Mouse (Mus musculus): ENCODE measurements around the gene Lmna.

The Lmna gene

GRCm38 (mm10) chr3:88540085-88540484 lies 30.3 kb upstream of the Lmna start:
- DNase-seq (ENCODE audit: low read depth in 2 of 2, low spot score in 2 of 2), result no peak

- no peak for DNase-seq (ENCODE audit: low read depth in 2 of 2, low spot score in 2 of 2)
Observed at GRCm38 (mm10) chr3:88539397-88539796, 29.6 kb upstream of the Lmna start.

GRCm38 (mm10) chr3:88538271-88539145 lies 28.8 kb upstream of the Lmna start:
- no peak for DNase-seq (ENCODE audit: low read depth in 2 of 2, low spot score in 2 of 2)

GRCm38 (mm10) chr3:88537146-88537545 lies 27.4 kb upstream of the Lmna start:
- no peak for DNase-seq (ENCODE audit: low read depth in 2 of 2, low spot score in 2 of 2)

- no peak for DNase-seq (ENCODE audit: low read depth in 2 of 2, low spot score in 2 of 2)
Observed at GRCm38 (mm10) chr3:88536103-88536930, 26.6 kb upstream of the Lmna start.

- DNase-seq (ENCODE audit: low read depth in 2 of 2, low spot score in 2 of 2), result no peak
Observed at GRCm38 (mm10) chr3:88535527-88535926, 25.8 kb upstream of the Lmna start.

GRCm38 (mm10) chr3:88535005-88535404 lies 25.2 kb upstream of the Lmna start:
- no peak for DNase-seq (ENCODE audit: low read depth in 2 of 2, low spot score in 2 of 2)

- DNase-seq (ENCODE audit: low read depth in 2 of 2, low spot score in 2 of 2), result no peak
Observed at GRCm38 (mm10) chr3:88533706-88534105, 23.9 kb upstream of the Lmna start.

GRCm38 (mm10) chr3:88532689-88533511 lies 23.1 kb upstream of the Lmna start:
- DNase-seq (ENCODE audit: low read depth in 2 of 2, low spot score in 2 of 2), result no peak

- no peak for DNase-seq (ENCODE audit: low read depth in 2 of 2, low spot score in 2 of 2)
Observed at GRCm38 (mm10) chr3:88532299-88532674, 22.5 kb upstream of the Lmna start, which contains the start of gene Mex3a. Mex3a (plus strand) TSS chr3:88532395.

GRCm38 (mm10) chr3:88531348-88532298 lies 21.9 kb upstream of the Lmna start:
- DNase-seq (ENCODE audit: low read depth in 2 of 2, low spot score in 2 of 2), result peak; percentile 71 to 83

- DNase-seq (ENCODE audit: low read depth in 2 of 2, low spot score in 2 of 2), result no peak
Observed at GRCm38 (mm10) chr3:88530082-88530864, 20.5 kb upstream of the Lmna start.

- DNase-seq (ENCODE audit: low read depth in 2 of 2, low spot score in 2 of 2), result no peak
Observed at GRCm38 (mm10) chr3:88529204-88530000, 19.6 kb upstream of the Lmna start.

GRCm38 (mm10) chr3:88528646-88529045 lies 18.9 kb upstream of the Lmna start:
- no peak for DNase-seq (ENCODE audit: low read depth in 2 of 2, low spot score in 2 of 2)

GRCm38 (mm10) chr3:88527565-88527964 lies 17.8 kb upstream of the Lmna start:
- DNase-seq (ENCODE audit: low read depth in 2 of 2, low spot score in 2 of 2), result no peak

- peak; percentile 74 for DNase-seq (ENCODE audit: low read depth in 2 of 2, low spot score in 2 of 2)
Observed at GRCm38 (mm10) chr3:88526157-88527131, 16.7 kb upstream of the Lmna start.

- no peak for DNase-seq (ENCODE audit: low read depth in 2 of 2, low spot score in 2 of 2)
Observed at GRCm38 (mm10) chr3:88525021-88525420, 15.3 kb upstream of the Lmna start.

Measured in CD8-positive naive resting alpha-beta T cell, adult 2 months (primary cell).